Mouse (Mus musculus): Measurements from ENCODE around the gene Eif3c. TPM values are rescaled to one million over a fixed set of nuclear protein-coding genes. Genes with fewer than 3 reads are reported as not detected.

The Eif3c gene
- polyA plus RNA-seq, 1 experiment from 2014 or later = 205 TPM

GRCm38 (mm10) chr7:126541661-126542060, 24.6 kb downstream of the Eif3c start:
- no peak overlapping the region for H3K4me2 ChIP-seq
- ATAC-seq (ENCODE audit: low FRiP score) = no peak
- H3K27ac ChIP-seq = no peak overlapping the region
- WGBS = 93% methylated on average over 1 of the region's 1 CpGs
- no peak overlapping the region for H3K9ac ChIP-seq
- H3K36me3 ChIP-seq = peaks cover 36% of the 10 kb centered on the region
- H3K4me1 ChIP-seq (replicated peaks) = no peaks in the 10 kb centered on the region
- peaks cover 6% of the 10 kb centered on the region for H3K27me3 ChIP-seq
- H3K4me3 ChIP-seq = no peak overlapping the region
- no peaks in the 10 kb centered on the region for H3K9me3 ChIP-seq

GRCm38 (mm10) chr7:126537820-126538585, 28.2 kb downstream of the Eif3c start:
- WGBS = 73% methylated on average over 5 of the region's 5 CpGs
- Histone ChIP-seq H3K36me3 (0 out of 2 replicates have a peak, but pooled peaks cover 4% of the 10 kb centered on the region), H3K4me1 (replicated peaks) (peaks cover 8% of the 10 kb centered on the region)

GRCm38 (mm10) chr7:126536466-126536865, 29.7 kb downstream of the Eif3c start:
- no peak for ATAC-seq (ENCODE audit: low FRiP score)
- Histone ChIP-seq H3K27me3 (peaks cover 20% of the 10 kb centered on the region), H3K4me3 (peak overlapping the region; percentile 47), H3K9ac (peak overlapping the region; percentile 79; the same call in 1 of the 2 replicates), H3K4me1 (replicated peaks) (peaks cover 8% of the 10 kb centered on the region), H3K27ac (no peak overlapping the region), H3K4me2 (peak overlapping the region; percentile 83), H3K9me3 (no peaks in the 10 kb centered on the region; the same call in 1 of the 2 replicates), H3K36me3 (no peaks in the 10 kb centered on the region)
- 58% methylated on average over 9 of the region's 9 CpGs for WGBS

More at GRCm38 (mm10) chr7:126537820-126538585, 28.2 kb downstream of the Eif3c start:
- no peak for ATAC-seq (ENCODE audit: low FRiP score)
- Histone ChIP-seq H3K27me3 (peaks cover 20% of the 10 kb centered on the region), H3K9me3 (no peaks in the 10 kb centered on the region; the same call in 1 of the 2 replicates), H3K9ac (no peak overlapping the region), H3K4me3 (no peak overlapping the region), H3K27ac (no peak overlapping the region), H3K4me2 (no peak overlapping the region)

GRCm38 (mm10) chr7:126535766-126536165, 30.4 kb downstream of the Eif3c start:
- no peak for ATAC-seq (ENCODE audit: low FRiP score)

GRCm38 (mm10) chr7:126533434-126533833, 32.8 kb downstream of the Eif3c start:
- H3K27me3 ChIP-seq = peaks cover 27% of the 10 kb centered on the region
- no peak overlapping the region for H3K9ac ChIP-seq
- H3K4me2 ChIP-seq = no peak overlapping the region
- H3K9me3 ChIP-seq = no peaks in the 10 kb centered on the region; the same call in 1 of the 2 replicates
- no peak for ATAC-seq (ENCODE audit: low FRiP score)
- H3K27ac ChIP-seq = no peak overlapping the region
- H3K4me3 ChIP-seq = no peak overlapping the region
- no peaks in the 10 kb centered on the region for H3K36me3 ChIP-seq
- 60% methylated on average over 1 of the region's 1 CpGs for WGBS
- H3K4me1 ChIP-seq (replicated peaks) = peaks cover 8% of the 10 kb centered on the region

More at GRCm38 (mm10) chr7:126535766-126536165, 30.4 kb downstream of the Eif3c start:
- Histone ChIP-seq H3K9ac (peak overlapping the region; percentile 79), H3K4me1 (replicated peaks) (peaks cover 8% of the 10 kb centered on the region), H3K4me2 (peak overlapping the region; percentile 83), H3K36me3 (no peaks in the 10 kb centered on the region), H3K27ac (no peak overlapping the region), H3K27me3 (peaks cover 20% of the 10 kb centered on the region), H3K9me3 (no peaks in the 10 kb centered on the region; the same call in 1 of the 2 replicates), H3K4me3 (peak overlapping the region; percentile 47)
- WGBS = under 1% methylated on average over 28 of the region's 28 CpGs

GRCm38 (mm10) chr7:126528166-126528577, 38.0 kb downstream of the Eif3c start:
- Histone ChIP-seq H3K9ac (peak overlapping the region; percentile 61), H3K9me3 (no peaks in the 10 kb centered on the region), H3K27me3 (peaks cover 7% of the 10 kb centered on the region; the same call in 1 of the 2 replicates), H3K4me1 (replicated peaks) (no peaks in the 10 kb centered on the region), H3K4me2 (no peak overlapping the region), H3K27ac (peak overlapping the region; percentile 82), H3K36me3 (no peaks in the 10 kb centered on the region), H3K4me3 (no peak overlapping the region)
- ATAC-seq (ENCODE audit: low FRiP score) = peak; percentile 49; the same call in 1 of the 2 replicates
- whole genome bisulfite sequencing = 3% methylated on average over 1 of the region's 1 CpGs

- H3K27ac ChIP-seq = no peak overlapping the region
- 85% methylated on average over 3 of the region's 3 CpGs for WGBS
- ATAC-seq (ENCODE audit: low FRiP score) = no peak
These were observed 42.9 kb downstream of the Eif3c start for GRCm38 (mm10) chr7:126523316-126523715.

GRCm38 (mm10) chr7:126519513-126519912, 46.7 kb downstream of the Eif3c start:
- H3K27me3 ChIP-seq = 0 out of 2 replicates have a peak, but pooled peaks cover 6% of the 10 kb centered on the region
- H3K4me2 ChIP-seq = no peak overlapping the region
- no peak overlapping the region for H3K4me3 ChIP-seq
- H3K9ac ChIP-seq = no peak overlapping the region
- WGBS = 61% methylated on average over 2 of the region's 2 CpGs
- H3K4me1 ChIP-seq (replicated peaks) = no peaks in the 10 kb centered on the region
- ATAC-seq (ENCODE audit: low FRiP score) = no peak
- H3K36me3 ChIP-seq = no peaks in the 10 kb centered on the region
- H3K9me3 ChIP-seq = no peaks in the 10 kb centered on the region
- no peak overlapping the region for H3K27ac ChIP-seq

More at GRCm38 (mm10) chr7:126523316-126523715, 42.9 kb downstream of the Eif3c start:
- H3K4me3 ChIP-seq = no peak overlapping the region
- no peaks in the 10 kb centered on the region for H3K9me3 ChIP-seq
- no peak overlapping the region for H3K9ac ChIP-seq
- no peaks in the 10 kb centered on the region for H3K4me1 ChIP-seq (replicated peaks)
- H3K36me3 ChIP-seq = no peaks in the 10 kb centered on the region
- H3K27me3 ChIP-seq = 0 out of 2 replicates have a peak, but pooled peaks cover 3% of the 10 kb centered on the region
- H3K4me2 ChIP-seq = no peak overlapping the region

GRCm38 (mm10) chr7:126518261-126518941, 47.8 kb downstream of the Eif3c start:
- Histone ChIP-seq H3K27ac (no peak overlapping the region), H3K4me1 (replicated peaks) (no peaks in the 10 kb centered on the region), H3K27me3 (0 out of 2 replicates have a peak, but pooled peaks cover 6% of the 10 kb centered on the region), H3K4me2 (no peak overlapping the region), H3K9ac (no peak overlapping the region), H3K4me3 (no peak overlapping the region), H3K9me3 (no peaks in the 10 kb centered on the region), H3K36me3 (no peaks in the 10 kb centered on the region)
- WGBS = 77% methylated on average over 5 of the region's 5 CpGs
- ATAC-seq (ENCODE audit: low FRiP score) = no peak

GRCm38 (mm10) chr7:126511287-126511686, 54.9 kb downstream of the Eif3c start:
- no peaks in the 10 kb centered on the region for H3K9me3 ChIP-seq
- 0 out of 2 replicates have a peak, but pooled peaks cover 6% of the 10 kb centered on the region for H3K27me3 ChIP-seq
- no peak overlapping the region for H3K4me3 ChIP-seq
- no peaks in the 10 kb centered on the region for H3K4me1 ChIP-seq (replicated peaks)
- WGBS = 79% methylated on average over 3 of the region's 3 CpGs
- H3K9ac ChIP-seq = no peak overlapping the region
- ATAC-seq (ENCODE audit: low FRiP score) = no peak
- H3K27ac ChIP-seq = no peak overlapping the region
- no peak overlapping the region for H3K4me2 ChIP-seq
- H3K36me3 ChIP-seq = no peaks in the 10 kb centered on the region

GRCm38 (mm10) chr7:126507126-126507778, 59.0 kb downstream of the Eif3c start:
- Histone ChIP-seq H3K4me1 (replicated peaks) (peaks cover 5% of the 10 kb centered on the region), H3K9ac (no peak overlapping the region), H3K9me3 (no peaks in the 10 kb centered on the region), H3K36me3 (no peaks in the 10 kb centered on the region), H3K27ac (no peak overlapping the region), H3K4me3 (no peak overlapping the region), H3K4me2 (no peak overlapping the region), H3K27me3 (0 out of 2 replicates have a peak, but pooled peaks cover 4% of the 10 kb centered on the region)
- no peak for ATAC-seq (ENCODE audit: low FRiP score)
- WGBS = 86% methylated on average over 8 of the region's 8 CpGs

- Histone ChIP-seq H3K9me3 (no peaks in the 10 kb centered on the region), H3K4me3 (no peak overlapping the region), H3K36me3 (peaks cover 13% of the 10 kb centered on the region), H3K27me3 (no peaks in the 10 kb centered on the region), H3K27ac (no peak overlapping the region), H3K4me2 (no peak overlapping the region), H3K4me1 (replicated peaks) (peaks cover 22% of the 10 kb centered on the region), H3K9ac (no peak overlapping the region)
- no peak for ATAC-seq (ENCODE audit: low FRiP score)
- 92% methylated on average over 2 of the region's 2 CpGs for WGBS
These were observed 61.3 kb downstream of the Eif3c start for GRCm38 (mm10) chr7:126504913-126505312.
